Mouse (Mus musculus): ENCODE results near the gene Ppp1r27. TPM values are rescaled to one million over a fixed set of nuclear protein-coding genes. Genes with fewer than 3 reads are reported as not detected.

Ppp1r27 gene
- polyA plus RNA-seq, 1 experiment from 2014 or later = 1.8 TPM

- H3K27ac ChIP-seq (replicated peaks) = peak within 1 kb of the TSS; percentile 95
- H3K9ac ChIP-seq = peak within 1 kb of the TSS; percentile 75
- no peaks in the 10 kb centered on the region for H3K9me3 ChIP-seq (replicated peaks)
- H3K4me3 ChIP-seq (replicated peaks) = peak within 1 kb of the TSS; percentile 84
- no peaks in the 10 kb centered on the region for H3K27me3 ChIP-seq
- peak; percentile 56 for ATAC-seq (ENCODE audit: insufficient number of reproducible peaks, low FRiP score, low TSS enrichment, low read depth)
- WGBS = 5% methylated on average over 75 of the region's 75 CpGs
- H3K4me1 ChIP-seq = peaks cover 29% of the 10 kb centered on the region
- peak within 1 kb of the TSS; percentile 88 for H3K4me2 ChIP-seq (replicated peaks)
- H3K36me3 ChIP-seq = peaks cover 53% of the 10 kb centered on the region
Observed at GRCm38 (mm10) chr11:120581490-120582267, 30.7 kb upstream of the Ppp1r27 start, which contains the start of gene Arhgdia. Arhgdia (minus strand) TSS chr11:120581624.

- peak; percentile 36; the same call in 1 of the 2 replicates for ATAC-seq (ENCODE audit: insufficient number of reproducible peaks, low FRiP score, low TSS enrichment, low read depth)
- Histone ChIP-seq H3K27ac (replicated peaks) (peak overlapping the region; percentile 95), H3K4me2 (replicated peaks) (peak overlapping the region; percentile 88), H3K36me3 (peaks cover 46% of the 10 kb centered on the region), H3K4me3 (replicated peaks) (peak overlapping the region; percentile 84), H3K9ac (peak overlapping the region; percentile 75), H3K4me1 (peaks cover 29% of the 10 kb centered on the region), H3K27me3 (no peaks in the 10 kb centered on the region), H3K9me3 (replicated peaks) (no peaks in the 10 kb centered on the region)
- under 1% methylated on average over 44 of the region's 44 CpGs for WGBS
Observed at GRCm38 (mm10) chr11:120580871-120581331, 30.0 kb upstream of the Ppp1r27 start.

DNA sequence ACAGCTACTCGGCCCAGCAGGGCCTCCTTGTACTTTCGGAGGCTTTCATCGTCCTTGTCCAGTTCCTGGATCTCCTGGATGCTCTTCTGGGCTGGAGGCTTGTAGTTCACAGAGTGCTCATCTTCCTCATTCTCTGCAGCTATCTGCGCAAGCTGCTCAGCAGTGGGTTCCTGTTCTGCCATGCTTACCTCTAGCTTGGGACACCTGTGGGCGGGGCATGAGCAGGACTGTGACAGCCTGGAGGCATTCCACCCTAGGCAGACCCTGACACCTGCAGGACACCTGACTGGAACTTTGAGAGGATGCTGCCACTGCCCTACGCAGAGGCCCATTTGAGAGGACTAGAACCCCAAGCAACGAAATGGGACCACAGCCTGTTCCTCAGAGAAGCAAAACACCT, 29.3 kb upstream of the Ppp1r27 start:
- peak overlapping the region; percentile 84 for H3K4me3 ChIP-seq (replicated peaks)
- peaks cover 38% of the 10 kb centered on the region for H3K36me3 ChIP-seq
- 51% methylated on average over 7 of the region's 7 CpGs for WGBS
- no peaks in the 10 kb centered on the region for H3K27me3 ChIP-seq
- peak overlapping the region; percentile 88 for H3K4me2 ChIP-seq (replicated peaks)
- ATAC-seq (ENCODE audit: insufficient number of reproducible peaks, low FRiP score, low TSS enrichment, low read depth) = no peak
- peak overlapping the region; percentile 95 for H3K27ac ChIP-seq (replicated peaks)
- H3K9ac ChIP-seq = peak overlapping the region; percentile 75
- no peaks in the 10 kb centered on the region for H3K9me3 ChIP-seq (replicated peaks)
- peaks cover 29% of the 10 kb centered on the region for H3K4me1 ChIP-seq

DNA sequence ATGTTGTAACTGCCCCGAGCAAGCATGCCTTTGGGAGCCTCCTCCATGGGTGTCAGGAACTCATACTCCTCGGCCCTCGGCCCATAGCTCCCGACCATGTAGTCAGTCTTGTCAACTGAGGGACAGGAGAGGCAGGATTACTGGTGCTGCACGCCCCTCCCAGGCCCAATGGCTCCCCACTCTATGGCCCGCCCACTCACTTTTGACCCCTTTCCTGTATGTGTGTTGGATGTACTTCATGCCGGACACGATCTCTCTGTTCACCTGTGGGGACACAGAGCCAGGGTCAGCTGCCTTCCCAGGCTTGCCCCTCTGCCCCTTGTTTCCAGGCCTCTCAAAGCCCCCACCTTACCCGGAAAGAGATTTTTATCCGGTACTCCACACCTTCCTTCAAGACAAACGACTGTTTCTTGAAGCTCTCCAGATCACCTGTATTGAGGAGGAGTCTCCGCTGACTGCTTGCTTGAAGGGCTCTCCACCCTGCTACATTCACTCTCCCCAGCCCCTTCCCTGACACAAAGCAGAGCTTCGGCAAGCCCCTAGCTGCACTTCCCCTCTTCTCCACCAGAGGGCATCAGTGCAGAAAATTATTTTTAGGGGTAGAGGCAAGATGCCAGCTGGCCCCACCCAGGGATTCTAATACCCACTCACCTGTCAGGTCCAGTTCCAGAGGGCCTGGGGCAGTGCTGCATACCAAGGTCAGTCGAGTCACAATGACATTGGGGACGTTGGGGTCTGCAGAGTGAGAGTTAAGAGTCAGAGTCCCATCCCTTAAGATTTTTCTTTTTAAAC, 28.6 kb upstream of the Ppp1r27 start:
- Histone ChIP-seq H3K4me1 (peaks cover 32% of the 10 kb centered on the region), H3K27me3 (no peaks in the 10 kb centered on the region), H3K4me2 (replicated peaks) (peak overlapping the region; percentile 88), H3K9ac (0 out of 2 replicates have a peak overlapping the region, but pooled peaks have one; percentile 75), H3K27ac (replicated peaks) (peak overlapping the region; percentile 95), H3K4me3 (replicated peaks) (peak overlapping the region; percentile 84), H3K36me3 (peaks cover 34% of the 10 kb centered on the region), H3K9me3 (replicated peaks) (no peaks in the 10 kb centered on the region)
- WGBS = 53% methylated on average over 15 of the region's 15 CpGs
- no peak for ATAC-seq (ENCODE audit: insufficient number of reproducible peaks, low FRiP score, low TSS enrichment, low read depth)

DNA sequence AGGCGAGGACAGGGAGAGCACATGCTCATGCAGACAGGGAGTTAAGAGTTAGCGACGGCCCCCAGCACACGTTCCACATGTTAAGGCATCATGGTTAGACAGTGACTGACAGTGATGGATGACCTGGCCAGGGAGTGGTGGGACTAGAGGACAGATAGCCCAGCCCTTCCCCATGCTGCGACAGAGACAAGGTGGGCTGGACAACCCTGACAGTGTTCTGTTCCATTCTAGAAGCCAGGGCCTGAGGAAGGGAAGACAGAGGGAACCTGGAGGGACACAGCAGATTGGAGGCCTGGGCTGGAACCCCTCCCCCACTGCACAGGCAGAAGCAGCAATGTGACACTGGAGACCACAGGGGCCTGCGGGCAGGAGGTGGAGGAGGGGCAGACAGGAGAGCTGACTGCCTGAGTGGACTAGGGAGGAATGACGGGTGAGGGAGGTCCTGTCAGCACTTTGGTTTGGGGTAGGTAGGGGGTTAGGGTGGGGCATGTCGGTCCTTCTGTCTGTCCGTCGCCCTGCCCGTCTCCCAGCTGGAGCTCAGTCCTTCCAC, 27.8 kb upstream of the Ppp1r27 start:
- peaks cover 37% of the 10 kb centered on the region for H3K4me1 ChIP-seq
- peaks cover 31% of the 10 kb centered on the region for H3K36me3 ChIP-seq
- no peak overlapping the region for H3K27ac ChIP-seq (replicated peaks)
- H3K4me3 ChIP-seq (replicated peaks) = no peak overlapping the region
- WGBS = 70% methylated on average over 11 of the region's 11 CpGs
- H3K9me3 ChIP-seq (replicated peaks) = no peaks in the 10 kb centered on the region
- H3K9ac ChIP-seq = no peak overlapping the region
- no peaks in the 10 kb centered on the region for H3K27me3 ChIP-seq
- ATAC-seq (ENCODE audit: insufficient number of reproducible peaks, low FRiP score, low TSS enrichment, low read depth) = no peak
- H3K4me2 ChIP-seq (replicated peaks) = no peak overlapping the region

DNA sequence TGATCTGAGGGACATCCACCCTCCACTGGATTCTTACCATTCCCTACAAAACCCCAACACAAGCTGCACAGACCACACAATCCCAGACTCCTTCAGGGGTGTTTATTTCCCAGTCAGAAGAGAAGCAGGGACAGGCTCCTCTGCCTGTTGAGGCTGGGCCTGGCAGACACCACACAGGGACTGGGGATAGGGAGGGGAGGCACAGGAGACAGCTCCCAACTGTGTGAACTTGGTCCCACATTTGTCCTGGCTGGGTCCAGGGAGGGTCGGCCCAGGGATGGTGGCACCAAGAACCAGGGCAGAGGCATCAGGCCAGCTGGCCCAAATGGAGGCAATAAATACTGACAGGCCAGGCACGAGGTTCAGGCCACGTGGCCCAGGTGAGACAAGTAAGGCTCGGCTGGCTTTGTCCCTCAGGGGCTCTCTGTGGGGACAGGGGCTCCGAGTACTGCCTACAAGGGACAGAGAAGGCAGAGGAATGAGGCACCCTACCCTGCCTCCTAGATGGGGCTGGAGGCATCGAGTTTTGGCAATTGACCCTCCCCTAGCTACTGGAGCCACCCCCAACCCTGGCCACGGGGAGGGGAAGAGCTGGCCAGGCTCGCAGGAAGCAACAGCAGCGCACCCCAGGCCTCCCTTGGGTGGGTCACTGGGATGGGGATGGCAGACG, 27.2 kb upstream of the Ppp1r27 start:
- H3K9ac ChIP-seq = no peak overlapping the region
- H3K4me2 ChIP-seq (replicated peaks) = no peak overlapping the region
- peaks cover 37% of the 10 kb centered on the region for H3K4me1 ChIP-seq
- no peaks in the 10 kb centered on the region for H3K27me3 ChIP-seq
- ATAC-seq (ENCODE audit: insufficient number of reproducible peaks, low FRiP score, low TSS enrichment, low read depth) = no peak
- WGBS = 79% methylated on average over 10 of the region's 10 CpGs
- H3K36me3 ChIP-seq = peaks cover 30% of the 10 kb centered on the region
- H3K9me3 ChIP-seq (replicated peaks) = no peaks in the 10 kb centered on the region
- H3K27ac ChIP-seq (replicated peaks) = no peak overlapping the region
- H3K4me3 ChIP-seq (replicated peaks) = no peak overlapping the region

DNA sequence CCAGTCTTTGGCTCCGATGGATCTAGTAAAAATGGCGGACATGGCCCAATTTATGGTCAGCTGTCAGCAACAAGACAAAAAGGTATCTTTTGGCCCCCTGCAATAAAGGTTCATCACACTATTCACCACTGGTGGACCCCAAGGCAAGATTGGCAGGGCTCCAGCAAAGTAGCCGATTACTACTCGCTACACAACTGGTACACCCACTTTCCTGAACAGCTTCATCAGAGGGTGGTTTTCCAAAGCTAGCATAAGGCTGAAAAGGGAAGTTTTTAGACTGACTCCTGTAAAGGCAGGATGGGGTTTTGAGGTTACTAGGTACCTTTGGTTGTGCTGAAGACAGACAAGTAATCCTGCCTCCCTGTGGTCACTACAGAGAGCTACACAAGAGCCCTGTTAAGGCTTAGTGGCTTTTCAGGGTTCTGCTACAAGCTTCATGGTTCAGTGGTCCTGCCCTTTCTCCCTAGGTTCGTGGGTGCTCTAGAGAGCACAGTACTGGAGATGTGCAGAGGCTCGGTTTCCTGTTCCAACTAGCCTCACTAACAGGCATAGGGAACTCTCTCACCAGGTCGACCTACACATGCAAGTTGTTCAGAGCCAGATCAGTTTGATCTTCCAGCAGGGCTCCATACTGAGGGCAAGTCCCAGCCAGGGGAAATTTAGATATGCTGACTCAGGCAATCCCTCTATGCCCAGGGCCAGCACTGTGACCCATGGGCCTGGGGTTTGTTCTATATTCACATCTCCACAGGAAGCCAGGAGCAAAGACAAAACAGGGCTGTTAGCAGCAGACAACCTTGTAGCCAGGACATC, 26.5 kb upstream of the Ppp1r27 start:
- Histone ChIP-seq H3K4me3 (replicated peaks) (no peak overlapping the region), H3K9ac (no peak overlapping the region), H3K9me3 (replicated peaks) (no peaks in the 10 kb centered on the region), H3K4me2 (replicated peaks) (no peak overlapping the region), H3K27ac (replicated peaks) (no peak overlapping the region), H3K4me1 (peaks cover 37% of the 10 kb centered on the region), H3K27me3 (no peaks in the 10 kb centered on the region), H3K36me3 (peaks cover 30% of the 10 kb centered on the region)
- no peak for ATAC-seq (ENCODE audit: insufficient number of reproducible peaks, low FRiP score, low TSS enrichment, low read depth)
- WGBS = 83% methylated on average over 7 of the region's 7 CpGs

DNA sequence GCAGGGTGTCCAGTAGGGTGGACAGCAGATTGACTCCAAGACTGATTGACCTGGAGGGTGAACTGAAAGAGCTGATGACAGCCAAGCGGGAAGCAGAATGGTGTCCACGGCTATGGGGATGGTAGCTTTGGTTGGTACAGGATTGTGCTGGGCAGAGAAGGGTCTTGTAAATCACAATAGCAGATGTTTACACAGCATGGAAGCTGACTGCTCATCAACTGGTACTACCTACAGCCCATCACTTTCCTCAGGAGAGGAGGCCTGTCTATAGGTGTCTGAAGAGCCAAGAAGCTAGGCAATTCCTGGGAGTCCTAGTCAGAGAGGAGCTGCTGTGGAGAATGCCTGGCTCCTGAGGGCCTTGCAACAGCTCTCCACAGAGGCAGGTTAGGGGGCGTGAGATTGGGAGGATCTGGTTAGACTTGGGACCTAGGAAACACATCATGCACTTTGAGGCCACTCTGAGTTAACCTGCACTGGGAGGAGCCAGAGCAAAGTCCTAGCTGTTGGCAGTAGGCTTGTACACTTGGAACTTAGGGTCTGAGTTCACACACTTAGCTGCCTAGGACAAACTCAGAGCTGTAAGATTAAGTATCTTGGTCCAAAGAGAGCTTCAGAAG, 25.5 kb upstream of the Ppp1r27 start:
- Histone ChIP-seq H3K4me3 (replicated peaks) (no peak overlapping the region), H3K27me3 (no peaks in the 10 kb centered on the region), H3K4me1 (peaks cover 35% of the 10 kb centered on the region), H3K27ac (replicated peaks) (0 out of 2 replicates have a peak overlapping the region, but pooled peaks have one; percentile 14), H3K9me3 (replicated peaks) (no peaks in the 10 kb centered on the region), H3K36me3 (peaks cover 30% of the 10 kb centered on the region), H3K4me2 (replicated peaks) (no peak overlapping the region), H3K9ac (no peak overlapping the region)
- no peak for ATAC-seq (ENCODE audit: insufficient number of reproducible peaks, low FRiP score, low TSS enrichment, low read depth)
- WGBS = 85% methylated on average over 3 of the region's 3 CpGs

GRCm38 (mm10) chr11:120575940-120576339, 25.0 kb upstream of the Ppp1r27 start:
- no peaks in the 10 kb centered on the region for H3K9me3 ChIP-seq (replicated peaks)
- peaks cover 35% of the 10 kb centered on the region for H3K36me3 ChIP-seq
- no peaks in the 10 kb centered on the region for H3K27me3 ChIP-seq
- no peak overlapping the region for H3K4me2 ChIP-seq (replicated peaks)
- peaks cover 40% of the 10 kb centered on the region for H3K4me1 ChIP-seq
- H3K4me3 ChIP-seq (replicated peaks) = no peak overlapping the region
- ATAC-seq (ENCODE audit: insufficient number of reproducible peaks, low FRiP score, low TSS enrichment, low read depth) = no peak
- no peak overlapping the region for H3K27ac ChIP-seq (replicated peaks)
- H3K9ac ChIP-seq = no peak overlapping the region

GRCm38 (mm10) chr11:120575046-120575445, 24.1 kb upstream of the Ppp1r27 start:
- H3K9me3 ChIP-seq (replicated peaks) = no peaks in the 10 kb centered on the region
- ATAC-seq (ENCODE audit: insufficient number of reproducible peaks, low FRiP score, low TSS enrichment, low read depth) = no peak
- 0 out of 2 replicates have a peak overlapping the region, but pooled peaks have one; percentile 2 for H3K9ac ChIP-seq
- no peaks in the 10 kb centered on the region for H3K27me3 ChIP-seq
- H3K27ac ChIP-seq (replicated peaks) = 0 out of 2 replicates have a peak overlapping the region, but pooled peaks have one; percentile 22
- H3K36me3 ChIP-seq = peaks cover 44% of the 10 kb centered on the region
- H3K4me2 ChIP-seq (replicated peaks) = no peak overlapping the region
- 78% methylated on average over 2 of the region's 2 CpGs for WGBS
- peaks cover 40% of the 10 kb centered on the region for H3K4me1 ChIP-seq
- H3K4me3 ChIP-seq (replicated peaks) = no peak overlapping the region

Measured in embryonic facial prominence, embryonic 15.5 days (tissue).